Mouse (Mus musculus) embryonic fibroblast, embryonic 13.5 days (primary cell): ENCODE results near the gene Gm21304.
"Not testable (repeated sequence)": the region's sequence is repeated elsewhere in the genome, so short reads cannot be mapped to it uniquely, and the experiment has no call there.

Source experiments
- CTCF ChIP-seq: IDR thresholded peaks from 2 replicates; pipeline ENCODE4 v1.5.1; 2011; ENCODE audit warnings: mild to moderate bottlenecking, control low read depth, low read length, moderate library complexity, borderline replicate concordance; ENCODE audit not compliant: insufficient read depth
- POLR2A ChIP-seq: IDR thresholded peaks from 2 replicates; pipeline ENCODE4 v1.6.1; 2011; ENCODE audit warnings: low read depth, mild to moderate bottlenecking, control low read depth, low read length, moderate library complexity

DNA sequence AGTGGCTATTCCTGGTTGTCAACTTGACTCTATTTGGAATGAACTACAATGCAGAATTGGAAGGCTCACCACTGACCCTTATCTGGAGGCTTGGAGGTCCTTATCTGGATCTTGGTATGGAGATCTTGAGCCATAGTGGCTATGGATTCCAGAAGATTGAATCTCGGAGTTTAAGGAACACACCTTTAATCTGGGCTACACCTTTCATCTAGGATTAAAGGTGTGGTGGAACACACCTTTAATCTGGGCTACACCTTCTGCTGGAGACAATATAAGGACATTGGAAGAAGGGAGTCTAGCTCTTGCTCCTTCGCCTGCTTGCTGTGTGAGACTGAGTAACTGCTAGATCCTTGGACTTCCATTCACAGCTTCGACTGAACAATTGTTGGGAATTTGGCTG, at the start of gene Gm21304:
- TF ChIP-seq POLR2A, CTCF: not testable (repeated sequence)
